Mouse (Mus musculus): ENCODE data around the gene Krt73. TPM values are rescaled to one million over a fixed set of nuclear protein-coding genes. Genes with fewer than 3 reads are reported as not detected.

Krt73 gene
- polyA plus RNA-seq, 1 experiment from 2014 or later = not detected

GRCm38 (mm10) chr15:101786360-101786759, 15.8 kb downstream of the Krt73 start, which contains the start of gene Krt72:
TSS of gene Krt72 (minus strand) at chr15:101786460.
- no peak within 1 kb of the TSS for H3K4me2 ChIP-seq
- no peak for ATAC-seq (ENCODE audit: insufficient number of reproducible peaks, insufficient read depth, low FRiP score, low TSS enrichment, low read depth)
- no peaks in the 10 kb centered on the region for H3K4me1 ChIP-seq (replicated peaks)
- no peak within 1 kb of the TSS for H3K4me3 ChIP-seq (replicated peaks)
- H3K9ac ChIP-seq (replicated peaks) = no peak within 1 kb of the TSS
- H3K27ac ChIP-seq = no peak within 1 kb of the TSS
- H3K36me3 ChIP-seq = no peaks in the 10 kb centered on the region
- 86% methylated on average over 18 of the region's 18 CpGs for WGBS
- no peaks in the 10 kb centered on the region for H3K9me3 ChIP-seq
- peaks cover 21% of the 10 kb centered on the region for H3K27me3 ChIP-seq

- no peaks in the 10 kb centered on the region for H3K4me1 ChIP-seq (replicated peaks)
- H3K4me2 ChIP-seq = no peak overlapping the region
- H3K9me3 ChIP-seq = no peaks in the 10 kb centered on the region
- WGBS = 83% methylated on average over 10 of the region's 10 CpGs
- H3K9ac ChIP-seq (replicated peaks) = no peak overlapping the region
- H3K36me3 ChIP-seq = no peaks in the 10 kb centered on the region
- H3K4me3 ChIP-seq (replicated peaks) = no peak overlapping the region
- peaks cover 17% of the 10 kb centered on the region for H3K27me3 ChIP-seq
- ATAC-seq (ENCODE audit: insufficient number of reproducible peaks, insufficient read depth, low FRiP score, low TSS enrichment, low read depth) = no peak
- H3K27ac ChIP-seq = no peak overlapping the region
Measured at GRCm38 (mm10) chr15:101773420-101773819, 28.7 kb downstream of the Krt73 start.

GRCm38 (mm10) chr15:101772711-101773081, 29.4 kb downstream of the Krt73 start:
- no peak for ATAC-seq (ENCODE audit: insufficient number of reproducible peaks, insufficient read depth, low FRiP score, low TSS enrichment, low read depth)
- WGBS = 6% methylated on average over 5 of the region's 5 CpGs
- H3K27me3 ChIP-seq = peaks cover 17% of the 10 kb centered on the region
- no peaks in the 10 kb centered on the region for H3K4me1 ChIP-seq (replicated peaks)
- peak overlapping the region; percentile 12; the same call in 1 of the 2 replicates for H3K27ac ChIP-seq
- no peak overlapping the region for H3K4me2 ChIP-seq
- no peak overlapping the region for H3K9ac ChIP-seq (replicated peaks)
- no peaks in the 10 kb centered on the region for H3K9me3 ChIP-seq
- H3K36me3 ChIP-seq = no peaks in the 10 kb centered on the region
- H3K4me3 ChIP-seq (replicated peaks) = no peak overlapping the region

GRCm38 (mm10) chr15:101772080-101772710, 30.0 kb downstream of the Krt73 start:
- no peak overlapping the region for H3K4me2 ChIP-seq
- H3K4me1 ChIP-seq (replicated peaks) = no peaks in the 10 kb centered on the region
- ATAC-seq (ENCODE audit: insufficient number of reproducible peaks, insufficient read depth, low FRiP score, low TSS enrichment, low read depth) = no peak
- H3K9me3 ChIP-seq = no peaks in the 10 kb centered on the region
- no peak overlapping the region for H3K4me3 ChIP-seq (replicated peaks)
- 67% methylated on average over 5 of the region's 5 CpGs for WGBS
- no peaks in the 10 kb centered on the region for H3K36me3 ChIP-seq
- H3K27me3 ChIP-seq = peaks cover 17% of the 10 kb centered on the region
- peak overlapping the region; percentile 12; the same call in 1 of the 2 replicates for H3K27ac ChIP-seq
- H3K9ac ChIP-seq (replicated peaks) = no peak overlapping the region

GRCm38 (mm10) chr15:101770226-101770625, 31.9 kb downstream of the Krt73 start:
- H3K27me3 ChIP-seq = peaks cover 17% of the 10 kb centered on the region
- H3K27ac ChIP-seq = peak overlapping the region; percentile 35; the same call in 1 of the 2 replicates
- H3K9me3 ChIP-seq = no peaks in the 10 kb centered on the region
- H3K4me1 ChIP-seq (replicated peaks) = no peaks in the 10 kb centered on the region
- H3K36me3 ChIP-seq = no peaks in the 10 kb centered on the region
- no peak for ATAC-seq (ENCODE audit: insufficient number of reproducible peaks, insufficient read depth, low FRiP score, low TSS enrichment, low read depth)
- WGBS = 48% methylated on average over 8 of the region's 8 CpGs
- H3K9ac ChIP-seq (replicated peaks) = no peak overlapping the region
- H3K4me2 ChIP-seq = no peak overlapping the region
- H3K4me3 ChIP-seq (replicated peaks) = no peak overlapping the region

Other genes with a start within 250 kb of the Krt73 start
- gene Krt90, start 239.4 kb downstream of the Krt73 start, polyA plus RNA-seq (2016; fragmentation: Nextera tagmentation; extraction: Ambion mirVana) = 0.08 and 0.24 TPM in 2 replicates
- gene Krt75, start 228.4 kb downstream of the Krt73 start, polyA plus RNA-seq (2016; fragmentation: Nextera tagmentation; extraction: Ambion mirVana) = 0.27 and 0.30 TPM in 2 replicates
- not detected in 2 replicates for gene Gm5414, start 174.2 kb downstream of the Krt73 start, polyA plus RNA-seq (2016; fragmentation: Nextera tagmentation; extraction: Ambion mirVana)
- gene Gm5478, start 155.0 kb downstream of the Krt73 start, polyA plus RNA-seq (2016; fragmentation: Nextera tagmentation; extraction: Ambion mirVana) = not detected in 2 replicates
- gene Krt6b, start 122.1 kb downstream of the Krt73 start, polyA plus RNA-seq (2016; fragmentation: Nextera tagmentation; extraction: Ambion mirVana) = not detected in 2 replicates
- 0.55 and 0.59 TPM in 2 replicates for gene Krt6a, start 108.0 kb downstream of the Krt73 start, polyA plus RNA-seq (2016; fragmentation: Nextera tagmentation; extraction: Ambion mirVana)
- gene Krt5, start 89.4 kb downstream of the Krt73 start, polyA plus RNA-seq (2016; fragmentation: Nextera tagmentation; extraction: Ambion mirVana) = 101 and 109 TPM in 2 replicates
- gene Krt71, start 59.2 kb downstream of the Krt73 start, polyA plus RNA-seq (2016; fragmentation: Nextera tagmentation; extraction: Ambion mirVana) = not detected in 2 replicates
- not detected in 2 replicates for gene Krt72, start 15.9 kb downstream of the Krt73 start, polyA plus RNA-seq (2016; fragmentation: Nextera tagmentation; extraction: Ambion mirVana)
- gene Krt2, start 15.8 kb upstream of the Krt73 start, polyA plus RNA-seq (2016; fragmentation: Nextera tagmentation; extraction: Ambion mirVana) = 0.13 and 0.15 TPM in 2 replicates
- gene Krt1, start 48.4 kb upstream of the Krt73 start, polyA plus RNA-seq (2016; fragmentation: Nextera tagmentation; extraction: Ambion mirVana) = 1.5 and 2.0 TPM in 2 replicates
- gene Krt77, start 67.4 kb upstream of the Krt73 start, polyA plus RNA-seq (2016; fragmentation: Nextera tagmentation; extraction: Ambion mirVana) = not detected in 2 replicates
- not detected in 2 replicates for gene Krt76, start 90.6 kb upstream of the Krt73 start, polyA plus RNA-seq (2016; fragmentation: Nextera tagmentation; extraction: Ambion mirVana)
- gene Krt4, start 122.4 kb upstream of the Krt73 start, polyA plus RNA-seq (2016; fragmentation: Nextera tagmentation; extraction: Ambion mirVana) = 0.13 TPM in 1 of 2 replicates, not detected in the other
- 0.17 TPM in 1 of 2 replicates, not detected in the other for gene Krt79, start 138.0 kb upstream of the Krt73 start, polyA plus RNA-seq (2016; fragmentation: Nextera tagmentation; extraction: Ambion mirVana)
- gene Krt78, start 151.9 kb upstream of the Krt73 start, polyA plus RNA-seq (2016; fragmentation: Nextera tagmentation; extraction: Ambion mirVana) = not detected in 2 replicates
- gene Krt8, start 202.1 kb upstream of the Krt73 start, polyA plus RNA-seq (2016; fragmentation: Nextera tagmentation; extraction: Ambion mirVana) = 10.3 and 11.3 TPM in 2 replicates
- 21.2 and 21.5 TPM in 2 replicates for gene Krt18, start 225.8 kb upstream of the Krt73 start, polyA plus RNA-seq (2016; fragmentation: Nextera tagmentation; extraction: Ambion mirVana)

Measured in limb, embryonic 12.5 days (tissue).